13 mouse cellular contexts compared by ENCODE assay signal in the genomic region with DNA sequence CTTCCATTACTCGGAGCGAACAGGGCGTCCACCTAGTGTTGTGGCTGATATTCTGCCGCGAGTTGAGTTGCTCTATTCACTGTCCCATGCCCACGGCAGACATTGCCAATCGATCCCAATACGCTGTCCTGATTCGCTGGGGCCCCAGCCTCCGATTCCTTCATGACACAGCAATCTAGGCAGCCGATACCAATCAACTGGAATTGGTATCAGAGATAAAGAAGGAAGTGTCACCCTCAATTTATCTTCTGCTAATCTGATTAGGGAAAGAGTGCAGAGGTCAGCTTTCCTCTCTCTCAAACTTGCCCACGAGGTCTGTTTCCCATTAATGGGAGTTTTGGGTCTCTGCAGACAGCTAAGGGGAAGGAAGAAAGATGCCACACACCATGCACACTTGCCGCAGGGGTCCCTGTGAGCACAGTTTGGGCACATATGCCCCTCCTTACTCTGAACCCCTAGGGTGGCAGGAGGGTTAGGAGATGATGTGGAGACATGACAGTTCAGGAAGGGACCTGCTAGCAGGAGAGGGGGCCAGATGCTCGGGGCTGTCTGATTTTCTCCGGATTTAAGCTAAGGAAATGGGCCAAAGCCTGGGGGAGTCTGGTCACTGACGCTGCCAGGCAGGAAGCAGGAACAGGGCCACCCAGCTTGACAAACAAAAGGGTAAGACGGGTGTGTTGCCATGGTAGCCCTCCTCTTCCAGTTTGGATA.
A peak's percentile ranks its signal among the peaks of the same experiment; 100 is the strongest.
DNase-seq lines count a peak whose midpoint lies in the region; ATAC-seq lines count a peak whose summit lies in the region.
"Had no signal": no experiment of that assay in that cellular context is flagged by ENCODE, and none has a peak within 500 bp of the region (broad histone marks: within the 10 kb centered on the region; RNA-seq: fewer than 3 reads in every experiment).

No protein-coding gene starts in this region.

- peaks cover 4% of the 10 kb centered on the region; the same call in 1 of the 2 replicates for H3K4me1 ChIP-seq in forebrain, embryonic 11.5 days (replicated peaks; ENCODE audit: control insufficient read depth, insufficient read depth, low read length)
- H3K4me1 ChIP-seq in forebrain, embryonic 12.5 days = peaks cover 17% of the 10 kb centered on the region; the same call in 1 of the 2 replicates
- H3K4me1 ChIP-seq in neural tube, embryonic 15.5 days = peaks cover 4% of the 10 kb centered on the region; the same call in 1 of the 2 replicates
- peaks cover 33% of the 10 kb centered on the region for H3K4me1 ChIP-seq in limb, embryonic 10.5 days

- intact Hi-C loops in gastrocnemius, postnatal 14 days (cut with DNase I; ENCODE audit: low total_unique reads) = no loop called here

- DNase-seq in forebrain, embryonic 11.5 days (ENCODE audit: low spot score) = no peak
- peak; percentile 53 for DNase-seq in neural tube, embryonic 10.5 days (ENCODE audit: extremely low spot score, low spot score)
- peak; percentile 65 for DNase-seq in limb, embryonic 10.5 days (ENCODE audit: low spot score)
- peak; percentile 20 for DNase-seq in retina, postnatal 7 days (ENCODE audit: low read depth, low spot score)
- DNase-seq in gastrocnemius, postnatal 14 days = no peak
- DNase-seq in gastrocnemius, postnatal 25 days = no peak
- DNase-seq: liver had no signal

- H3K4me3 ChIP-seq in forebrain, embryonic 11.5 days (ENCODE audit: low read depth, low read length) = no peak overlapping the region
- no peak overlapping the region for H3K4me3 ChIP-seq in forebrain, embryonic 12.5 days (replicated peaks)
- no peak overlapping the region for H3K4me3 ChIP-seq in neural tube, embryonic 15.5 days (replicated peaks)
- H3K4me3 ChIP-seq in limb, embryonic 10.5 days = peak overlapping the region; percentile 35
- H3K4me3 ChIP-seq: forebrain, embryonic 13.5 days; intestine, embryonic 15.5 days had no signal

- H3K27ac ChIP-seq in forebrain, embryonic 11.5 days (ENCODE audit: low read depth, low read length) = no peak overlapping the region
- H3K27ac ChIP-seq in forebrain, embryonic 12.5 days = no peak overlapping the region
- H3K27ac ChIP-seq in neural tube, embryonic 15.5 days (replicated peaks) = no peak overlapping the region
- H3K27ac ChIP-seq in limb, embryonic 10.5 days = peak overlapping the region; percentile 67
- H3K27ac ChIP-seq: forebrain, embryonic 13.5 days; intestine, embryonic 15.5 days; stomach, postnatal 0 days had no signal

- 0 out of 2 replicates have a peak, but pooled peaks have one; percentile 18 for ATAC-seq in forebrain, embryonic 11.5 days (replicated peaks; ENCODE audit: low FRiP score)
- no peak for ATAC-seq in forebrain, embryonic 12.5 days (ENCODE audit: low FRiP score)
- ATAC-seq in neural tube, embryonic 15.5 days (ENCODE audit: low FRiP score) = no peak
- ATAC-seq: activated CD4-positive, CD25-positive, alpha-beta regulatory T cell, adult 4 months; forebrain, embryonic 13.5 days; intestine, embryonic 15.5 days had no signal

- H3K36me3 ChIP-seq in forebrain, embryonic 11.5 days (ENCODE audit: control insufficient read depth, insufficient read depth, low read length) = no peaks in the 10 kb centered on the region
- H3K36me3 ChIP-seq in forebrain, embryonic 12.5 days (replicated peaks) = no peaks in the 10 kb centered on the region
- no peaks in the 10 kb centered on the region for H3K36me3 ChIP-seq in neural tube, embryonic 15.5 days
- H3K36me3 ChIP-seq in limb, embryonic 10.5 days = no peaks in the 10 kb centered on the region
- H3K36me3 ChIP-seq: intestine, embryonic 15.5 days had no signal

- H3K4me2 ChIP-seq in forebrain, embryonic 11.5 days (ENCODE audit: low read depth, low read length, severe bottlenecking) = no peak overlapping the region
- no peak overlapping the region for H3K4me2 ChIP-seq in forebrain, embryonic 12.5 days
- no peak overlapping the region for H3K4me2 ChIP-seq in neural tube, embryonic 15.5 days
- H3K4me2 ChIP-seq: forebrain, embryonic 13.5 days; intestine, embryonic 15.5 days had no signal

- no peak overlapping the region for H3K9ac ChIP-seq in forebrain, embryonic 11.5 days (ENCODE audit: low read length)
- H3K9ac ChIP-seq in forebrain, embryonic 12.5 days = no peak overlapping the region
- no peak overlapping the region for H3K9ac ChIP-seq in neural tube, embryonic 15.5 days (replicated peaks)
- H3K9ac ChIP-seq: forebrain, embryonic 13.5 days; intestine, embryonic 15.5 days had no signal

- H3K27me3 ChIP-seq in forebrain, embryonic 11.5 days (ENCODE audit: control insufficient read depth, insufficient read depth, low read length) = no peaks in the 10 kb centered on the region
- H3K27me3 ChIP-seq in forebrain, embryonic 12.5 days = no peaks in the 10 kb centered on the region
- H3K27me3 ChIP-seq in neural tube, embryonic 15.5 days (replicated peaks) = 0 out of 2 replicates have a peak, but pooled peaks cover 2% of the 10 kb centered on the region
- 0 out of 2 replicates have a peak, but pooled peaks cover 4% of the 10 kb centered on the region for H3K27me3 ChIP-seq in limb, embryonic 10.5 days (ENCODE audit: low read depth, poor library complexity, severe bottlenecking)
- H3K27me3 ChIP-seq: forebrain, embryonic 13.5 days; intestine, embryonic 15.5 days had no signal

- H3K9me3 ChIP-seq in forebrain, embryonic 11.5 days (ENCODE audit: control insufficient read depth, low read length) = no peaks in the 10 kb centered on the region
- H3K9me3 ChIP-seq in forebrain, embryonic 12.5 days = no peaks in the 10 kb centered on the region
- H3K9me3 ChIP-seq in neural tube, embryonic 15.5 days (replicated peaks) = no peaks in the 10 kb centered on the region
- no peaks in the 10 kb centered on the region for H3K9me3 ChIP-seq in limb, embryonic 10.5 days (replicated peaks)
- H3K9me3 ChIP-seq: forebrain, embryonic 13.5 days; intestine, embryonic 15.5 days had no signal

- WGBS in forebrain, embryonic 11.5 days = 42% methylated on average over 17 of the region's 17 CpGs
- 44% methylated on average over 17 of the region's 17 CpGs for WGBS in forebrain, embryonic 12.5 days
- 56% methylated on average over 17 of the region's 17 CpGs for WGBS in neural tube, embryonic 15.5 days
- WGBS in limb, embryonic 10.5 days = 28% methylated on average over 17 of the region's 17 CpGs

Comparison
In these comparisons a context has a peak if more than half of its experiments do, and no peak if none do; other contexts are left out.
1. DNase-seq: peak in neural tube, embryonic 10.5 days (single experiment), limb, embryonic 10.5 days (single experiment) and retina, postnatal 7 days (single experiment); none in forebrain, embryonic 11.5 days (single experiment), gastrocnemius, postnatal 14 days (single experiment) and gastrocnemius, postnatal 25 days (single experiment).